Mouse (Mus musculus) bone marrow macrophage, adult 2 months (primary cell): ENCODE results near the gene Podn. TPM values are rescaled to one million over a fixed set of nuclear protein-coding genes. Genes with fewer than 3 reads are reported as not detected.

Experiments
- H3K27ac ChIP-seq: 2 replicates; pipeline ENCODE4 v1.5.1; 2012; ENCODE audit warnings: low read depth, low read length; ENCODE audit not compliant: insufficient read depth
- H3K4me1 ChIP-seq: 2 replicates; pipeline ENCODE4 v1.6.1; 2012; ENCODE audit warnings: low read length; ENCODE audit not compliant: control insufficient read depth, insufficient read depth
- H3K4me3 ChIP-seq: 2 replicates; pipeline ENCODE4 v1.5.1; 2012; ENCODE audit warnings: mild to moderate bottlenecking, low read length, moderate library complexity; ENCODE audit not compliant: insufficient read depth
- CTCF ChIP-seq: IDR thresholded peaks from 2 replicates; pipeline ENCODE4 v1.5.1; 2012; ENCODE audit warnings: low read depth, mild to moderate bottlenecking, low read length, moderate library complexity
- POLR2A ChIP-seq: IDR thresholded peaks from 2 replicates; pipeline ENCODE4 v1.6.1; 2012; ENCODE audit warnings: mild to moderate bottlenecking, low read depth, low read length, borderline replicate concordance
- polyA plus RNA-seq: library from polyadenylated mRNA; stranded (reverse); fragments of >200 nt; gene quantifications from 2 replicates; pipeline ENCODE4 v1.2.4, GENCODE M21; 2012; ENCODE audit not compliant: missing spikeins, insufficient read depth, insufficient read length

Gene Podn
- polyA plus RNA-seq, 1 experiment: not detected

- Histone ChIP-seq H3K4me1 (peaks cover 10% of the 10 kb centered on the region), H3K27ac (peak overlapping the region; percentile 61), H3K4me3 (peak overlapping the region; percentile 77)
- TF ChIP-seq POLR2A: 0 out of 2 replicates have a peak, but pooled peaks have one; percentile 17
- no peak; the same call in 1 of the 2 replicates for TF ChIP-seq CTCF
Observed at GRCm38 (mm10) chr4:108117924-108118876, 22.0 kb upstream of the Podn start.

DNA sequence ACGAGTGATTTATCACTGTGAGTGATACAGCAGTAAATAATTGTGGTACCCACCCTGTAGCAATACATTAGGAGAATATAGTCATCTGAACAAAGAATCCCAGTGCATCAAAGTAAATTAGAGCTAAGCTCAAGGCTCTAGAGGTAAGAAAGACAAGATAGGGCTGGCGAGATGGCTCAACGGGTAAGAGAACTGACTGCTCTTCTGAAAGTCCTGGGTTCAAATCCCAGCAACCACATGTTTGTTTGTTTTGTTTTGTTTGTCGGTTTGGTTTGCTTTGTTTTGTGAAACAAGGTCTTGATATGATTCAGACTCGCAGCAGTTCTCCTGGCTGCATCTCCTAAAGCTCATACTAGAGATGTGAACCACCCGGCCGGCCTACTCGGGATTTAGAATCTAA, 21.2 kb upstream of the Podn start:
- no peak overlapping the region for H3K27ac ChIP-seq
- H3K4me1 ChIP-seq: peaks cover 10% of the 10 kb centered on the region
- H3K4me3 ChIP-seq: peak overlapping the region; percentile 37; the same call in 1 of the 2 replicates
- no peak for TF ChIP-seq CTCF
- no peak for TF ChIP-seq POLR2A

- H3K27ac ChIP-seq: no peak overlapping the region
- peaks cover 10% of the 10 kb centered on the region for H3K4me1 ChIP-seq
- TF ChIP-seq CTCF (no peak), POLR2A (no peak)
- H3K4me3 ChIP-seq: no peak overlapping the region
Observed at GRCm38 (mm10) chr4:108116466-108116865, 20.2 kb upstream of the Podn start.

- TF ChIP-seq POLR2A: no peak
- TF ChIP-seq CTCF: no peak
- H3K4me3 ChIP-seq: no peak overlapping the region
- H3K4me1 ChIP-seq: no peaks in the 10 kb centered on the region; the same call in 1 of the 2 replicates
- H3K27ac ChIP-seq: no peak overlapping the region
Observed at GRCm38 (mm10) chr4:108110706-108111105, 14.5 kb upstream of the Podn start.

- Histone ChIP-seq H3K27ac (no peak overlapping the region), H3K4me3 (no peak overlapping the region), H3K4me1 (no peaks in the 10 kb centered on the region; the same call in 1 of the 2 replicates)
- TF ChIP-seq POLR2A (no peak), CTCF (no peak)
Observed at GRCm38 (mm10) chr4:108109728-108110127, 13.5 kb upstream of the Podn start.

GRCm38 (mm10) chr4:108092741-108093397, 3.4 kb downstream of the Podn start:
- H3K27ac ChIP-seq: no peak overlapping the region
- H3K4me1 ChIP-seq: no peaks in the 10 kb centered on the region
- TF ChIP-seq POLR2A: no peak
- no peak for TF ChIP-seq CTCF
- no peak overlapping the region for H3K4me3 ChIP-seq

GRCm38 (mm10) chr4:108083993-108084392, 12.3 kb downstream of the Podn start:
- Histone ChIP-seq H3K27ac (no peak overlapping the region), H3K4me3 (no peak overlapping the region), H3K4me1 (peaks cover 18% of the 10 kb centered on the region)
- TF ChIP-seq CTCF (no peak), POLR2A (no peak)

DNA sequence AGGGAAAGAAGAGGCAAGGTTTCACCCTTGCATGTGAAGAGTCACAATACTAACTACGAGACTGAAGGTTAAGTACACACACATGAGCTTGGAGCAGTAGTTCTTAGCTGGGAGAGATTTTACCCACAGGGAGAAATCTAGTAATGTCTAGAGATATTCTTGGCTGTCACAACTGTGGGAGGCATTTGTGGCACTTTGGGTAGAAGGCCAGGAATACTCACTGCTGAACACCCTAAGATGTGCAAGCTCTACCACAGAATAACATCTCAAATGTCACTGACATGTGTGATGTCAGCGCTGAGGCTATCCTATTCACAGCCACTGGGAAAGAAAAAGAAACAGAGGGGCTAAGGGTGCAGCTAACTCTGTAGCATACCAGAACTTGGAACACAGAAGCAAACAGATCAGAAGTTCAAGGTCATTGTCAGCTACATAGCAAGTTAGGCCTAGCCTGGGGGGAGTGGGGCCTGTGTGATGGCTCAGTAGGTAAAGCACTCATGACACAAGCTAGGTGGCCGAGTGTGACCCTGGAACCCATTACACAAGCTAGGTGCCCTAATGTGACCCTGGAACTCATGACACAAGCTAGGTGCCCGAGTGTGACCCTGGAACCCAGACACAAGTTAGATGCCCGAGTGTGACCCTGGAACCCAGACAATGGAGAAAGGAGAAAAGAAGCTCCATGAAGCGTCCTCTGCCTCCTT, 13.1 kb downstream of the Podn start:
- Histone ChIP-seq H3K27ac (no peak overlapping the region), H3K4me1 (peaks cover 18% of the 10 kb centered on the region), H3K4me3 (no peak overlapping the region)
- TF ChIP-seq POLR2A (no peak), CTCF (no peak)

DNA sequence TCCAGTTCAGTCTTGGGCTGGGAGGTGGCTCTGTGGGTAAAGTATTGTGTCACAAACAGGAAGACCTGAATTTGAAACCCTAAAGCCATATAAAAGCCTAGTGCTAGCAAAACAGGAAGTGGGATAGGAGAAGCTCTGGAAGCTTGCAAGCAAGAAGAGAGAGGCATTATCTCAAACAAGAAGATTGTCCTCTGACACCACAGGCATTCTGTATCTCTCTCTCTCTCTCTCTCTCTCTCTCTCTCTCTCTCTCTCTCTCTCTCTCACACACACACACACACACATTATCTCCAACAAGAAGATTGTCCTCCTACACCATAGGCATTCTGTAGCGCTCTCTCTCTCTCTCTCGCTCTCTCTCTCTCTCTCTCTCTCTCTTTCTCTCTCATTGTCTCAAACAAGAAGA, 13.8 kb downstream of the Podn start:
- peak overlapping the region; percentile 85 for H3K27ac ChIP-seq
- H3K4me3 ChIP-seq: no peak overlapping the region
- TF ChIP-seq POLR2A: no peak
- no peak for TF ChIP-seq CTCF
- H3K4me1 ChIP-seq: peaks cover 18% of the 10 kb centered on the region
